Mouse (Mus musculus) hindbrain, postnatal 0 days (tissue): Measurements from ENCODE around the gene Nyap1. TPM values are rescaled to one million over a fixed set of nuclear protein-coding genes. Genes with fewer than 3 reads are reported as not detected.
A peak's percentile ranks its signal among the peaks of the same experiment; 100 is the strongest.

Experiments used
- ATAC-seq: fragments of 200-750 bp; cut with Nextera tagmentation; 2 replicates; pipeline ENCODE4 v1.8.0; 2017; ENCODE audit warnings: mild to moderate bottlenecking, moderate TSS enrichment, moderate library complexity
- DNase-seq: peaks from one replicate; pipeline ENCODE4 v3.0.0-alpha.2; 2015; ENCODE audit warnings: low spot score
- H3K27ac ChIP-seq: fragments of 300-500 bp; sonication (generic); 2 replicates; pipeline ENCODE4 v1.5.1; 2014; ENCODE audit warnings: mild to moderate bottlenecking
- H3K27me3 ChIP-seq: fragments of 300-500 bp; sonication (generic); 2 replicates; pipeline ENCODE4 v1.6.1; 2014; ENCODE audit warnings: low read length, mixed read lengths; ENCODE audit not compliant: insufficient read depth
- H3K36me3 ChIP-seq: fragments of 300-500 bp; sonication (generic); 2 replicates; pipeline ENCODE4 v1.6.1; 2014; ENCODE audit warnings: low read length, mixed read lengths; ENCODE audit not compliant: insufficient read depth
- H3K4me1 ChIP-seq: fragments of 300-500 bp; sonication (generic); 2 replicates; pipeline ENCODE4 v1.6.1; 2014; ENCODE audit warnings: antibody characterized with exemption, low read length, mixed read lengths; ENCODE audit not compliant: insufficient read depth
- H3K4me2 ChIP-seq: fragments of 300-500 bp; sonication (generic); 2 replicates; pipeline ENCODE4 v1.6.1; 2014; ENCODE audit warnings: low read depth, mild to moderate bottlenecking, low read length, moderate library complexity, mixed read lengths
- H3K4me3 ChIP-seq: fragments of 300-500 bp; sonication (generic); 2 replicates; pipeline ENCODE4 v1.5.1; 2014; ENCODE audit warnings: low read length
- H3K9ac ChIP-seq: fragments of 300-500 bp; sonication (generic); replicated peaks from 2 replicates; pipeline ENCODE4 v1.6.1; 2014; ENCODE audit warnings: mild to moderate bottlenecking, low read length, moderate library complexity, mixed read lengths
- H3K9me3 ChIP-seq: fragments of 300-500 bp; sonication (generic); 2 replicates; pipeline ENCODE4 v1.6.1; 2016; ENCODE audit warnings: low read length, mixed read lengths
- CTCF ChIP-seq: IDR thresholded peaks from 2 replicates; pipeline ENCODE4 v1.5.1; 2016; ENCODE audit warnings: antibody characterized with exemption, control low read depth, low read depth
- WGBS: fragments of 180-500 bp; shearing (Covaris S2); extraction: QIAGEN DNeasy Blood & Tissue Kit; methylation state at CpG from one replicate; pipeline ENCODE4 v1.1.7; 2014; 5-methylcytosine and 5-hydroxymethylcytosine counted together
- polyA plus RNA-seq: library from polyadenylated mRNA; unstranded; fragments of >200 nt; fragmentation: Nextera tagmentation; extraction: Ambion mirVana; gene quantifications from 2 replicates; pipeline ENCODE4 v1.2.1, GENCODE M21; 2015
- total RNA-seq: library from RNA; depleted of rRNA; stranded (reverse); fragments of >200 nt; gene quantifications from 2 replicates; pipeline ENCODE4 v1.2.3, GENCODE M21; 2014

Nyap1 gene
- total and polyA plus RNA-seq, 2 experiments from 2014 or later = 33.2 to 192 TPM

GRCm38 (mm10) chr5:137757887-137758286 is 16.5 kb upstream of the Nyap1 start:
- Histone ChIP-seq H3K27me3 (no peaks in the 10 kb centered on the region), H3K36me3 (no peaks in the 10 kb centered on the region), H3K4me2 (peak overlapping the region; percentile 47), H3K4me1 (no peaks in the 10 kb centered on the region), H3K4me3 (peak overlapping the region; percentile 22; the same call in 1 of the 2 replicates), H3K27ac (peak overlapping the region; percentile 82), H3K9ac (peak overlapping the region; percentile 38; the same call in 1 of the 2 replicates), H3K9me3 (no peaks in the 10 kb centered on the region)
- WGBS = 29% methylated on average over 6 of the region's 6 CpGs
- ATAC-seq (peak; percentile 70), DNase-seq (peak; percentile 89)
- no peak for TF ChIP-seq CTCF

- Histone ChIP-seq H3K4me1 (no peaks in the 10 kb centered on the region), H3K27me3 (no peaks in the 10 kb centered on the region), H3K9me3 (no peaks in the 10 kb centered on the region), H3K36me3 (peaks cover 8% of the 10 kb centered on the region; the same call in 1 of the 2 replicates), H3K4me2 (no peak overlapping the region), H3K9ac (no peak overlapping the region), H3K4me3 (no peak overlapping the region), H3K27ac (peak overlapping the region; percentile 82)
- ATAC-seq (peak; percentile 34), DNase-seq (peak; percentile 93)
- 42% methylated on average over 10 of the region's 10 CpGs for WGBS
- TF ChIP-seq CTCF = peak; percentile 97
These were observed 15.7 kb upstream of the Nyap1 start for GRCm38 (mm10) chr5:137756882-137757661.

- DNase-seq (no peak), ATAC-seq (no peak)
- no peaks in the 10 kb centered on the region for H3K4me1 ChIP-seq
- WGBS = 50% methylated on average over 3 of the region's 3 CpGs
- H3K4me2 ChIP-seq = no peak overlapping the region
- TF ChIP-seq CTCF = no peak
- peaks cover 17% of the 10 kb centered on the region; the same call in 1 of the 2 replicates for H3K36me3 ChIP-seq
- H3K9me3 ChIP-seq = no peaks in the 10 kb centered on the region
- no peak overlapping the region for H3K9ac ChIP-seq
- no peaks in the 10 kb centered on the region for H3K27me3 ChIP-seq
- H3K27ac ChIP-seq = peak overlapping the region; percentile 60; the same call in 1 of the 2 replicates
- H3K4me3 ChIP-seq = no peak overlapping the region
These were observed 14.7 kb upstream of the Nyap1 start for GRCm38 (mm10) chr5:137756106-137756505.

DNA sequence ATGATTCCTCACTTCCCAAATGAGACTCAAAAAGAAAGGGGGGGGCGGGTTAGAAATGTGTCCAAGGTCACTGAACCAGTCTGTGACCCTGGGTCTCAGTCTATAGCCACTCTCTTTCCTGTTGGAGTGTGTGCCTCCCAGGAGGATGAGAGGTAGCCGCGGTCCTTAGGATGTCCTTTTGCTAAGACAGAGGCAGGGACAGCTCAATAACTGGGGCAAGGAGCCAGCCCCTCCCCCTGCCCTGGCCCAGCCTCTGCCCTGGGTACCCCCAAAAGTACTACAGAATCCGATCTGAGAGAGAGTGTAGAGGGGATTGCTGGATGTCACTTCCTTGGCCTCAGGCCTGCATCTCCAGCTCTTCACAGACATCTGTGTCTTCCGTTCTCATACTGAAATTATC is 14.0 kb upstream of the Nyap1 start:
- ATAC-seq = no peak
- 69% methylated on average over 5 of the region's 5 CpGs for WGBS

GRCm38 (mm10) chr5:137753111-137753832 is 11.9 kb upstream of the Nyap1 start:
- Histone ChIP-seq H3K4me1 (0 out of 2 replicates have a peak, but pooled peaks cover 11% of the 10 kb centered on the region), H3K4me2 (no peak overlapping the region), H3K36me3 (peaks cover 17% of the 10 kb centered on the region; the same call in 1 of the 2 replicates), H3K9ac (no peak overlapping the region), H3K27me3 (no peaks in the 10 kb centered on the region), H3K9me3 (no peaks in the 10 kb centered on the region), H3K27ac (no peak overlapping the region), H3K4me3 (no peak overlapping the region)
- WGBS = 85% methylated on average over 13 of the region's 13 CpGs
- DNase-seq = no peak
- TF ChIP-seq CTCF = no peak
- no peak for ATAC-seq

More for the DNA sequence above, 14.0 kb upstream of the Nyap1 start:
- H3K4me2 ChIP-seq = no peak overlapping the region
- no peaks in the 10 kb centered on the region for H3K9me3 ChIP-seq
- H3K4me1 ChIP-seq = no peaks in the 10 kb centered on the region
- no peak overlapping the region for H3K4me3 ChIP-seq
- H3K27me3 ChIP-seq = no peaks in the 10 kb centered on the region
- no peak for DNase-seq
- H3K27ac ChIP-seq = peak overlapping the region; percentile 60; the same call in 1 of the 2 replicates
- H3K9ac ChIP-seq = peak overlapping the region; percentile 15; the same call in 1 of the 2 replicates
- TF ChIP-seq CTCF = no peak
- H3K36me3 ChIP-seq = peaks cover 17% of the 10 kb centered on the region; the same call in 1 of the 2 replicates

- H3K9ac ChIP-seq = no peak overlapping the region
- H3K4me3 ChIP-seq = no peak overlapping the region
- DNase-seq = no peak
- WGBS = 91% methylated on average over 6 of the region's 6 CpGs
- H3K27ac ChIP-seq = no peak overlapping the region
- H3K27me3 ChIP-seq = no peaks in the 10 kb centered on the region
- no peak overlapping the region for H3K4me2 ChIP-seq
- peaks cover 18% of the 10 kb centered on the region; the same call in 1 of the 2 replicates for H3K4me1 ChIP-seq
- H3K9me3 ChIP-seq = no peaks in the 10 kb centered on the region
- H3K36me3 ChIP-seq = peaks cover 17% of the 10 kb centered on the region; the same call in 1 of the 2 replicates
- ATAC-seq = no peak
- no peak for TF ChIP-seq CTCF
These were observed 10.6 kb upstream of the Nyap1 start for GRCm38 (mm10) chr5:137751988-137752387.
